Comparison of ENCODE assay signal across 8 mouse cellular contexts in the genomic region with DNA sequence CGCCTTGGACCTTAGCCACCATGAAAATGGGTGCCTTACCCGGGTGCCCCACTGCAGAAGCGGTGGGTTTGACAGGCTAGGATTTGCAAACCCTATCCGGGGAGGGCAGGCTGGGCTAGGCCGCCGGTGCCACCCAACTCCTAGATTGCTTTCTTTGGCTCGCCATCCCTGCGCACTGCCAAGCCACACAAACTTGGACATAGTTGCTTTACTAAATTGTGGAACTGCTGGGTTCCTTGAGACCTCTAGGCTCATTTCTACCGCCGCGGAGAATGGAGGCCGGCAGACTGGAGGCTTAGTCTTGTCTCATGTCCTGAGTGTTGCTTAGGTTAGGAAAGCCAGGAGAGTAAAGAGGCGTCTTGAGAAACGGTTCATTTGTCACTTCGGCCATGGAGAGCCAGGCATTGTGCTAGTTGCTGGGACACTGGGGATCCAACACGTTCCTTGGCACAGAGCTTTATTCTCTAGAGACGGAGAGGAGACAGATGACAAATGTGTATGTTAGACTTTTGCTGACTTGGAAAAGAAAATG. TPM values are rescaled to one million over a fixed set of nuclear protein-coding genes. Genes with fewer than 3 reads are reported as not detected.
DNase-seq lines count a peak whose midpoint lies in the region; ATAC-seq lines count a peak whose summit lies in the region.

No protein-coding gene starts in this region.

- intact Hi-C loops in heart, postnatal 36 days (cut with DNase I) = no loop called here

- no peaks in the 10 kb centered on the region; the same call in 1 of the 2 replicates for H3K9me3 ChIP-seq in heart, embryonic 10.5 days
- H3K9me3 ChIP-seq in liver, embryonic 11.5 days (ENCODE audit: control insufficient read depth, low read length) = no peaks in the 10 kb centered on the region

- H3K27ac ChIP-seq in heart, embryonic 10.5 days = peak overlapping the region; percentile 99
- peak overlapping the region; percentile 96 for H3K27ac ChIP-seq in liver, embryonic 11.5 days (ENCODE audit: low read depth, low read length)

- peaks cover 19% of the 10 kb centered on the region; the same call in 1 of the 2 replicates for H3K4me1 ChIP-seq in heart, embryonic 10.5 days
- H3K4me1 ChIP-seq in liver, embryonic 11.5 days (replicated peaks; ENCODE audit: control insufficient read depth, insufficient read depth, low read length) = peaks cover 17% of the 10 kb centered on the region

- peak overlapping the region; percentile 99 for H3K9ac ChIP-seq in liver, embryonic 11.5 days (ENCODE audit: low read depth, low read length)

- H3K4me3 ChIP-seq in heart, embryonic 10.5 days = peak overlapping the region; percentile 93
- H3K4me3 ChIP-seq in liver, embryonic 11.5 days (ENCODE audit: low read depth, low read length) = peak overlapping the region; percentile 93

- 0 out of 2 replicates have a peak, but pooled peaks cover 5% of the 10 kb centered on the region for H3K27me3 ChIP-seq in heart, embryonic 10.5 days (ENCODE audit: insufficient read depth, poor library complexity, severe bottlenecking)
- peaks cover 8% of the 10 kb centered on the region; the same call in 1 of the 2 replicates for H3K27me3 ChIP-seq in liver, embryonic 11.5 days (replicated peaks; ENCODE audit: control insufficient read depth, insufficient read depth, low read length)

- WGBS in heart, embryonic 10.5 days = 75% methylated on average over 17 of the region's 17 CpGs
- 80% methylated on average over 17 of the region's 17 CpGs for WGBS in liver, embryonic 11.5 days

- H3K4me2 ChIP-seq in liver, embryonic 11.5 days = peak overlapping the region; percentile 94

- 0 out of 2 replicates have a peak, but pooled peaks have one; percentile 5 for ATAC-seq in liver, embryonic 11.5 days (replicated peaks; ENCODE audit: low FRiP score)

- H3K36me3 ChIP-seq in heart, embryonic 10.5 days = peaks cover 24% of the 10 kb centered on the region
- peaks cover 10% of the 10 kb centered on the region for H3K36me3 ChIP-seq in liver, embryonic 11.5 days (ENCODE audit: control insufficient read depth, insufficient read depth, low read length)

- no peak for DNase-seq in heart, embryonic 10.5 days (ENCODE audit: low spot score)
- no peak for DNase-seq in heart, postnatal 36 days
- DNase-seq in thymus, postnatal 0 days (ENCODE audit: low spot score) = peak; percentile 7
- DNase-seq in thymus, postnatal 25 days = no peak
- DNase-seq in liver, embryonic 11.5 days (ENCODE audit: low spot score) = no peak
- DNase-seq in embryo, embryonic 9.5 days (ENCODE audit: extremely low spot score) = no peak
- DNase-seq in spleen, adult 18-20 months = no peak
- no peak for DNase-seq in retina, embryonic 14.5 days (ENCODE audit: low spot score)

RNA-seq across cellular contexts. Expression of gene Ddx17, which starts 0.8 kb away (rescaled TPM):
- polyA plus RNA-seq in heart, embryonic 10.5 days (2016; fragmentation: Nextera tagmentation; extraction: Ambion mirVana) = 33.3 and 37.5 TPM in 2 replicates
- 10 to 100 TPM; 84.7 to 86.5 TPM for total RNA-seq in heart, postnatal 36 days (2021)
- 42.1 and 47.2 TPM in 2 replicates for polyA plus RNA-seq in thymus, postnatal 0 days (2015; fragmentation: Nextera tagmentation; extraction: Ambion mirVana)
- polyA plus RNA-seq in liver, embryonic 11.5 days (2014; fragmentation: Nextera tagmentation; extraction: Ambion mirVana) = 49.9 and 54.2 TPM in 2 replicates

RNA-seq across cellular contexts. Expression of gene Kdelr3, which starts 31.1 kb away (rescaled TPM):
- polyA plus RNA-seq in heart, embryonic 10.5 days (2016; fragmentation: Nextera tagmentation; extraction: Ambion mirVana) = 29.8 and 40.5 TPM in 2 replicates
- total RNA-seq in heart, postnatal 36 days (2021) = 1 to 10 TPM; 6.5 to 7.2 TPM
- polyA plus RNA-seq in thymus, postnatal 0 days (2015; fragmentation: Nextera tagmentation; extraction: Ambion mirVana) = 9.5 and 11.6 TPM in 2 replicates
- polyA plus RNA-seq in liver, embryonic 11.5 days (2014; fragmentation: Nextera tagmentation; extraction: Ambion mirVana) = 9.0 and 10.8 TPM in 2 replicates

RNA-seq across cellular contexts. Expression of gene Kcnj4, which starts 42.3 kb away (rescaled TPM):
- 0.06 TPM in 1 of 2 replicates, not detected in the other for polyA plus RNA-seq in heart, embryonic 10.5 days (2016; fragmentation: Nextera tagmentation; extraction: Ambion mirVana)
- under 1 TPM in 1 of 2 experiments, not detected in 1; 0.11 TPM for total RNA-seq in heart, postnatal 36 days (2021)
- polyA plus RNA-seq in thymus, postnatal 0 days (2015; fragmentation: Nextera tagmentation; extraction: Ambion mirVana) = not detected in 2 replicates
- polyA plus RNA-seq in liver, embryonic 11.5 days (2014; fragmentation: Nextera tagmentation; extraction: Ambion mirVana) = not detected in 2 replicates

RNA-seq across cellular contexts. Expression of gene Dmc1, which starts 57.6 kb away (rescaled TPM):
- polyA plus RNA-seq in heart, embryonic 10.5 days (2016; fragmentation: Nextera tagmentation; extraction: Ambion mirVana) = 1.2 and 1.5 TPM in 2 replicates
- total RNA-seq in heart, postnatal 36 days (2021) = not detected
- polyA plus RNA-seq in thymus, postnatal 0 days (2015; fragmentation: Nextera tagmentation; extraction: Ambion mirVana) = 3.2 and 4.2 TPM in 2 replicates
- polyA plus RNA-seq in liver, embryonic 11.5 days (2014; fragmentation: Nextera tagmentation; extraction: Ambion mirVana) = 0.88 and 0.94 TPM in 2 replicates
